Mouse (Mus musculus) hindbrain, embryonic 12.5 days (tissue): ENCODE data around the gene Tmem189. TPM values are rescaled to one million over a fixed set of nuclear protein-coding genes. Genes with fewer than 3 reads are reported as not detected.
A peak's percentile ranks its signal among the peaks of the same experiment; 100 is the strongest.

Experiments used
- ATAC-seq: fragments of 200-750 bp; cut with Nextera tagmentation; 2 replicates; pipeline ENCODE4 v1.8.0; 2017; ENCODE audit warnings: moderate TSS enrichment; ENCODE audit not compliant: low FRiP score
- H3K27ac ChIP-seq: fragments of 300-500 bp; sonication (generic); 2 replicates; pipeline ENCODE4 v1.5.1; 2016; ENCODE audit warnings: mild to moderate bottlenecking
- H3K27me3 ChIP-seq: fragments of 300-500 bp; sonication (generic); 2 replicates; pipeline ENCODE4 v1.6.1; 2016; ENCODE audit warnings: mild to moderate bottlenecking
- H3K36me3 ChIP-seq: fragments of 300-500 bp; sonication (generic); 2 replicates; pipeline ENCODE4 v1.6.1; 2016; ENCODE audit warnings: mild to moderate bottlenecking
- H3K4me1 ChIP-seq: fragments of 300-500 bp; sonication (generic); 2 replicates; pipeline ENCODE4 v1.6.1; 2016
- H3K4me2 ChIP-seq: fragments of 300-500 bp; sonication (generic); replicated peaks from 2 replicates; pipeline ENCODE4 v1.6.1; 2016; ENCODE audit warnings: mild to moderate bottlenecking
- H3K4me3 ChIP-seq: fragments of 300-500 bp; sonication (generic); 2 replicates; pipeline ENCODE4 v1.5.1; 2016; ENCODE audit warnings: mild to moderate bottlenecking
- H3K9ac ChIP-seq: fragments of 300-500 bp; sonication (generic); 2 replicates; pipeline ENCODE4 v1.6.1; 2016; ENCODE audit warnings: mild to moderate bottlenecking, moderate library complexity
- H3K9me3 ChIP-seq: fragments of 300-500 bp; sonication (generic); replicated peaks from 2 replicates; pipeline ENCODE4 v1.6.1; 2016; ENCODE audit warnings: mild to moderate bottlenecking
- WGBS: fragments of 180-500 bp; shearing (Covaris S2); methylation state at CpG from one replicate; pipeline ENCODE4 v1.1.7; 2016; 5-methylcytosine and 5-hydroxymethylcytosine counted together
- polyA plus RNA-seq: library from polyadenylated mRNA; unstranded; fragments of >200 nt; fragmentation: Nextera tagmentation; extraction: Ambion mirVana; gene quantifications from 2 replicates; pipeline ENCODE4 v1.2.1, GENCODE M21; 2016

The Tmem189 gene
- polyA plus RNA-seq, 1 experiment from 2014 or later = 43.9 TPM

- no peak for ATAC-seq
- H3K9ac ChIP-seq = no peak overlapping the region
- H3K4me1 ChIP-seq = peaks cover 22% of the 10 kb centered on the region
- H3K4me2 ChIP-seq = peak overlapping the region; percentile 50
- H3K27me3 ChIP-seq = no peaks in the 10 kb centered on the region
- no peaks in the 10 kb centered on the region for H3K9me3 ChIP-seq
- H3K4me3 ChIP-seq = peak overlapping the region; percentile 22
- no peak overlapping the region for H3K27ac ChIP-seq
- 73% methylated on average over 7 of the region's 7 CpGs for WGBS
- H3K36me3 ChIP-seq = no peaks in the 10 kb centered on the region
Measured at GRCm38 (mm10) chr2:167634865-167635512, 54.6 kb downstream of the Tmem189 start.

GRCm38 (mm10) chr2:167634338-167634770, 55.3 kb downstream of the Tmem189 start:
- WGBS = under 1% methylated on average over 15 of the region's 15 CpGs
- H3K9ac ChIP-seq = no peak overlapping the region

GRCm38 (mm10) chr2:167633537-167633872, 56.1 kb downstream of the Tmem189 start:
- Histone ChIP-seq H3K27ac (0 out of 2 replicates have a peak overlapping the region, but pooled peaks have one; percentile 0), H3K36me3 (0 out of 2 replicates have a peak, but pooled peaks cover 3% of the 10 kb centered on the region), H3K9ac (no peak overlapping the region), H3K27me3 (no peaks in the 10 kb centered on the region), H3K4me3 (no peak overlapping the region), H3K4me2 (no peak overlapping the region), H3K9me3 (no peaks in the 10 kb centered on the region), H3K4me1 (peaks cover 37% of the 10 kb centered on the region)
- 91% methylated on average over 6 of the region's 6 CpGs for WGBS
- no peak for ATAC-seq

More at GRCm38 (mm10) chr2:167634338-167634770, 55.3 kb downstream of the Tmem189 start:
- Histone ChIP-seq H3K4me1 (peaks cover 28% of the 10 kb centered on the region), H3K36me3 (no peaks in the 10 kb centered on the region), H3K27ac (peak overlapping the region; percentile 73; the same call in 1 of the 2 replicates), H3K4me3 (peak overlapping the region; percentile 22), H3K9me3 (no peaks in the 10 kb centered on the region), H3K27me3 (no peaks in the 10 kb centered on the region), H3K4me2 (peak overlapping the region; percentile 50)
- ATAC-seq = peak; percentile 51

- H3K4me2 ChIP-seq = peak overlapping the region; percentile 95; the same call in 1 of the 2 replicates
- no peaks in the 10 kb centered on the region for H3K27me3 ChIP-seq
- 83% methylated on average over 12 of the region's 12 CpGs for WGBS
- 0 out of 2 replicates have a peak, but pooled peaks cover 3% of the 10 kb centered on the region for H3K36me3 ChIP-seq
- H3K4me1 ChIP-seq = peaks cover 43% of the 10 kb centered on the region
- no peak overlapping the region for H3K9ac ChIP-seq
- H3K4me3 ChIP-seq = peak overlapping the region; percentile 95; the same call in 1 of the 2 replicates
- no peaks in the 10 kb centered on the region for H3K9me3 ChIP-seq
- no peak for ATAC-seq
- 0 out of 2 replicates have a peak overlapping the region, but pooled peaks have one; percentile 92 for H3K27ac ChIP-seq
Measured at GRCm38 (mm10) chr2:167632731-167633536, 56.7 kb downstream of the Tmem189 start.

GRCm38 (mm10) chr2:167631591-167632448, 57.8 kb downstream of the Tmem189 start, which contains the start of gene Ube2v1:
Gene Ube2v1 (minus strand): TSS chr2:167632095.
- peaks cover 50% of the 10 kb centered on the region for H3K4me1 ChIP-seq
- peak within 1 kb of the TSS; percentile 98 for H3K9ac ChIP-seq
- 1% methylated on average over 70 of the region's 87 CpGs for WGBS
- peak within 1 kb of the TSS; percentile 95 for H3K4me2 ChIP-seq
- H3K36me3 ChIP-seq = 0 out of 2 replicates have a peak, but pooled peaks cover 11% of the 10 kb centered on the region
- no peaks in the 10 kb centered on the region for H3K27me3 ChIP-seq
- H3K4me3 ChIP-seq = peak within 1 kb of the TSS; percentile 95
- H3K27ac ChIP-seq = peak within 1 kb of the TSS; percentile 92
- ATAC-seq = peak; percentile 80
- no peaks in the 10 kb centered on the region for H3K9me3 ChIP-seq

GRCm38 (mm10) chr2:167631181-167631590, 58.4 kb downstream of the Tmem189 start:
- H3K9me3 ChIP-seq = no peaks in the 10 kb centered on the region
- H3K27me3 ChIP-seq = no peaks in the 10 kb centered on the region
- H3K4me1 ChIP-seq = peaks cover 50% of the 10 kb centered on the region
- no peak; the same call in 1 of the 2 replicates for ATAC-seq
- under 1% methylated on average over 31 of the region's 31 CpGs for WGBS
- peak overlapping the region; percentile 95 for H3K4me3 ChIP-seq
- 0 out of 2 replicates have a peak, but pooled peaks cover 11% of the 10 kb centered on the region for H3K36me3 ChIP-seq
- peak overlapping the region; percentile 92 for H3K27ac ChIP-seq
- peak overlapping the region; percentile 98 for H3K9ac ChIP-seq
- peak overlapping the region; percentile 95 for H3K4me2 ChIP-seq

GRCm38 (mm10) chr2:167630421-167630820, 59.2 kb downstream of the Tmem189 start:
- Histone ChIP-seq H3K4me1 (peaks cover 56% of the 10 kb centered on the region), H3K27ac (no peak overlapping the region), H3K4me3 (peak overlapping the region; percentile 95), H3K36me3 (0 out of 2 replicates have a peak, but pooled peaks cover 11% of the 10 kb centered on the region), H3K9ac (peak overlapping the region; percentile 98), H3K4me2 (peak overlapping the region; percentile 95), H3K27me3 (no peaks in the 10 kb centered on the region), H3K9me3 (no peaks in the 10 kb centered on the region)
- 83% methylated on average over 5 of the region's 5 CpGs for WGBS
- no peak for ATAC-seq

- Histone ChIP-seq H3K27ac (no peak overlapping the region), H3K4me1 (peaks cover 58% of the 10 kb centered on the region), H3K4me3 (no peak overlapping the region), H3K27me3 (no peaks in the 10 kb centered on the region), H3K36me3 (0 out of 2 replicates have a peak, but pooled peaks cover 11% of the 10 kb centered on the region), H3K9me3 (no peaks in the 10 kb centered on the region), H3K9ac (peak overlapping the region; percentile 98), H3K4me2 (peak overlapping the region; percentile 95)
- 79% methylated on average over 11 of the region's 11 CpGs for WGBS
- no peak for ATAC-seq
Measured at GRCm38 (mm10) chr2:167629665-167630209, 59.9 kb downstream of the Tmem189 start.

GRCm38 (mm10) chr2:167628872-167629271, 60.8 kb downstream of the Tmem189 start:
- H3K4me1 ChIP-seq = peaks cover 55% of the 10 kb centered on the region
- no peak for ATAC-seq
- no peaks in the 10 kb centered on the region for H3K27me3 ChIP-seq
- H3K4me3 ChIP-seq = no peak overlapping the region
- WGBS = 65% methylated on average over 4 of the region's 4 CpGs
- peak overlapping the region; percentile 38; the same call in 1 of the 2 replicates for H3K9ac ChIP-seq
- H3K36me3 ChIP-seq = 0 out of 2 replicates have a peak, but pooled peaks cover 11% of the 10 kb centered on the region
- H3K27ac ChIP-seq = peak overlapping the region; percentile 49
- 0 out of 2 replicates have a peak overlapping the region, but pooled peaks have one; percentile 95 for H3K4me2 ChIP-seq
- H3K9me3 ChIP-seq = no peaks in the 10 kb centered on the region

GRCm38 (mm10) chr2:167627019-167627418, 62.6 kb downstream of the Tmem189 start:
- no peaks in the 10 kb centered on the region for H3K27me3 ChIP-seq
- H3K4me2 ChIP-seq = no peak overlapping the region
- peaks cover 47% of the 10 kb centered on the region for H3K4me1 ChIP-seq
- H3K4me3 ChIP-seq = no peak overlapping the region
- no peak overlapping the region for H3K9ac ChIP-seq
- 90% methylated on average over 7 of the region's 7 CpGs for WGBS
- 0 out of 2 replicates have a peak overlapping the region, but pooled peaks have one; percentile 17 for H3K27ac ChIP-seq
- H3K36me3 ChIP-seq = 0 out of 2 replicates have a peak, but pooled peaks cover 11% of the 10 kb centered on the region
- ATAC-seq = no peak
- no peaks in the 10 kb centered on the region for H3K9me3 ChIP-seq

GRCm38 (mm10) chr2:167625670-167626069, 64.0 kb downstream of the Tmem189 start:
- ATAC-seq = no peak
- Histone ChIP-seq H3K9ac (no peak overlapping the region), H3K36me3 (0 out of 2 replicates have a peak, but pooled peaks cover 11% of the 10 kb centered on the region), H3K27me3 (no peaks in the 10 kb centered on the region), H3K4me2 (no peak overlapping the region), H3K4me1 (peaks cover 43% of the 10 kb centered on the region), H3K9me3 (no peaks in the 10 kb centered on the region), H3K27ac (no peak overlapping the region), H3K4me3 (no peak overlapping the region)
- 47% methylated on average over 2 of the region's 2 CpGs for WGBS
